Mouse (Mus musculus) myocyte (in vitro differentiated cells): ENCODE results near the gene Gm10190. TPM values are rescaled to one million over a fixed set of nuclear protein-coding genes. Genes with fewer than 3 reads are reported as not detected.

Experiments used
- H3K27me3 ChIP-seq: one replicate; pipeline ENCODE4 v1.6.1; 2011; ENCODE audit not compliant: control insufficient read depth, insufficient read depth, insufficient read length
- H3K36me3 ChIP-seq: one replicate; pipeline ENCODE4 v1.6.1; 2011; ENCODE audit not compliant: control insufficient read depth, insufficient read depth
- H3K4me2 ChIP-seq: one replicate; pipeline ENCODE4 v1.6.1; 2011; ENCODE audit warnings: low read depth, control low read depth
- H3K4me3 ChIP-seq: one replicate; pipeline ENCODE4 v1.5.1; 2011; ENCODE audit warnings: mild to moderate bottlenecking, control low read depth, moderate library complexity
- H3K79me2 ChIP-seq: one replicate; pipeline ENCODE4 v1.6.1; 2011; ENCODE audit not compliant: control insufficient read depth, insufficient read depth
- H3ac ChIP-seq: one replicate; pipeline ENCODE4 v1.6.1; 2011; ENCODE audit not compliant: control insufficient read depth, insufficient read length
- CEBPB ChIP-seq: IDR thresholded peaks from 2 replicates; pipeline ENCODE4 v1.6.1; 2011; ENCODE audit warnings: mild to moderate bottlenecking, moderate library complexity; ENCODE audit not compliant: poor library complexity, insufficient read depth, severe bottlenecking
- E2F4 ChIP-seq: IDR thresholded peaks from one replicate; pipeline ENCODE4 v1.6.1; 2011; ENCODE audit warnings: mild to moderate bottlenecking, control low read depth, moderate library complexity; ENCODE audit not compliant: insufficient read depth
- MAX ChIP-seq: IDR thresholded peaks from one replicate; pipeline ENCODE4 v1.6.1; 2011; ENCODE audit warnings: low read depth, mild to moderate bottlenecking, control low read depth
- MYOD1 ChIP-seq, 3 experiments: IDR thresholded peaks; one replicate each; pipeline ENCODE4 v1.6.1; 2011; ENCODE audit warnings: control low read depth in 2 of 3, low read depth in 2 of 3, mild to moderate bottlenecking in 2 of 3, moderate library complexity in 1 of 3; ENCODE audit not compliant: insufficient read length in 2 of 3, control insufficient read depth in 1 of 3
- MYOG ChIP-seq, 3 experiments: IDR thresholded peaks; one replicate each; pipeline ENCODE4 v1.6.1; 2011; ENCODE audit warnings: control low read depth in 2 of 3, low read depth in 2 of 3, mild to moderate bottlenecking in 2 of 3; ENCODE audit not compliant: insufficient read length in 2 of 3, control insufficient read depth in 1 of 3, insufficient read depth in 1 of 3
- POLR2A ChIP-seq: IDR thresholded peaks from one replicate; pipeline ENCODE4 v1.6.1; 2011; ENCODE audit warnings: low read depth, mild to moderate bottlenecking, control low read depth, moderate library complexity; ENCODE audit not compliant: insufficient read length
- POLR2AphosphoS2 ChIP-seq: IDR thresholded peaks from one replicate; pipeline ENCODE4 v1.6.1; 2011; ENCODE audit warnings: low read depth, control low read depth; ENCODE audit not compliant: insufficient read length
- REST ChIP-seq: IDR thresholded peaks from one replicate; pipeline ENCODE4 v1.6.1; 2011; ENCODE audit warnings: mild to moderate bottlenecking, control low read depth, moderate library complexity; ENCODE audit not compliant: insufficient read depth, insufficient read length
- SRF ChIP-seq: IDR thresholded peaks from one replicate; pipeline ENCODE4 v1.6.1; 2011; ENCODE audit warnings: low read depth; ENCODE audit not compliant: control insufficient read depth, insufficient read length
- TCF12 ChIP-seq: IDR thresholded peaks from one replicate; pipeline ENCODE4 v1.6.1; 2011; ENCODE audit warnings: mild to moderate bottlenecking, control low read depth; ENCODE audit not compliant: poor library complexity, insufficient read depth, severe bottlenecking
- TCF3 ChIP-seq: IDR thresholded peaks from one replicate; pipeline ENCODE4 v1.6.1; 2011; ENCODE audit warnings: low read depth, control low read depth; ENCODE audit not compliant: insufficient read length
- USF1 ChIP-seq: IDR thresholded peaks from one replicate; pipeline ENCODE4 v1.6.1; 2011; ENCODE audit warnings: low read depth, mild to moderate bottlenecking, control low read depth, moderate library complexity
- polyA plus RNA-seq: library from polyadenylated mRNA; unstranded; fragments of >200 nt; fragmentation: generic; extraction: Trizol; gene quantifications from one replicate; pipeline ENCODE4 v1.2.1, GENCODE M21; 2012; ENCODE audit warnings: missing spikeins

Gm10190 gene
- polyA plus RNA-seq, 1 experiment = not detected

DNA sequence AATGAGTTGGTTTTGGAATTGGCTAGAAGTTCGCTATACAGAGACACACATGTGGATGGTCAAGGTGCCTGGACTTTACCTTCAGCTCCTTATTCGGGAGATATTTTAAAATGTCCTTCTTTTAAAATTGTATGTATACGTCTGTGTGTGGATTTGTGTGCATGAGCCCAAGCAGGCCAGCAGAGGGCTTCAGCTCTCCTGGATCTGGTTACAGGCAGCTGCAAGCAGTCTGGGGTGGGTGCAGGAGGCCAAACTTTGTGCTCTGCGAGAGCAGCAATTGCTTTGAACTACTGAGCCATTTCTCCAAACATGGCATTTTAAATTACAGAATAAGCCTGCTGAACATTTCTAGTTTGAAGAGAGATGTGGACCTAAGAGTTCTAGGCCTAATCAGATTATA, 28.1 kb downstream of the Gm10190 start:
- no peaks in the 10 kb centered on the region for H3K27me3 ChIP-seq
- TF ChIP-seq CEBPB (no peak), MYOG (IDR thresholded peaks at IDR 0.05; ENCODE audit: control insufficient read depth in 1 of 3, insufficient read depth in 1 of 3, insufficient read length in 2 of 3, low read depth in 2 of 3) (peak in 1 of 3 experiments; percentile 45)
- H3K36me3 ChIP-seq = no peaks in the 10 kb centered on the region
- H3K4me2 ChIP-seq = no peak overlapping the region
- no peaks in the 10 kb centered on the region for H3K79me2 ChIP-seq
- H3ac ChIP-seq = no peak overlapping the region
- no peak overlapping the region for H3K4me3 ChIP-seq

DNA sequence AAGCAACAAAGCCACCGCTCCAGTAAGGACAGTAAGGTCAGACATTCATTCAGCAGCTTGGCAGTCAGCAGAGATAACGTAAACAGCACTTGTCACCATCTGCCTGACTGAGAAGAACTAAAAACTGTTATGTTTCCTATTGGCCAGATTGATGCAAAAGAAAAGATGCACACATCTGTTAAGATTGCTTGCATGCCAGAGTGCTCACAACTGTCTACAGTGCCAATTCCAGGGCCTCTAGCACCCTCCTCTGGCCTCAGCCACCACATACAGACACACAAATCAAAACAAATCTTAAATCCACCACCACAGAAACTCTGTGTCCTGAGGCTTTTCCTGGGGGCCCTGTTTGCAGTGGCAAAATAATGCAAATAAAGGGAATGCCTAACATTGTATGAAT, 41.0 kb downstream of the Gm10190 start:
- Histone ChIP-seq H3K4me3 (no peak overlapping the region), H3K27me3 (peaks cover 26% of the 10 kb centered on the region), H3K4me2 (no peak overlapping the region), H3ac (no peak overlapping the region), H3K79me2 (no peaks in the 10 kb centered on the region), H3K36me3 (no peaks in the 10 kb centered on the region)
- TF ChIP-seq MAX (no peak), MYOG (IDR thresholded peaks at IDR 0.05; ENCODE audit: control insufficient read depth in 1 of 3, insufficient read depth in 1 of 3, insufficient read length in 2 of 3, low read depth in 2 of 3) (no peak), POLR2A (no peak), TCF3 (no peak)

DNA sequence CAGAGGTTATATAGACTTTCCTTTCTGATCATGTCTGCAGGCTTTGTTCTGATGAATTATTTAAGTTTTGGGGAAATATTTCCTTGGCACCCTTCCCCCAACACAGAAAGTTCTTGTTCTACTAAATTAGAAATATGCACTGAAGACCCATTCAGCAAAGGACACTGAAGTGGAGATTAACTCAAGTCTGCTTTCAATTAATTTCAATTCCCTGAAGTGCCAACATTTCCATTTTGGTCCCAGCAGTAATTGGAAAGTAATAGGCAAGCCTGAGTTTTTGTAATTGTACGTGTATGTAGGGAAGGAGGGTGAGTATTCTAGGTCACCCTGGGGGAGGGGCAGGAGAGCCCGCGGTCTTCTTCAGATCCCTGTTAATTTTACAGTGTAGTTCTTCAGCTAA, 46.9 kb downstream of the Gm10190 start:
- H3K4me2 ChIP-seq = no peak overlapping the region
- no peaks in the 10 kb centered on the region for H3K27me3 ChIP-seq
- TF ChIP-seq MAX (no peak), POLR2A (no peak), TCF3 (no peak), CEBPB (no peak), USF1 (no peak), SRF (no peak), E2F4 (no peak), MYOD1 (IDR thresholded peaks at IDR 0.05; ENCODE audit: control insufficient read depth in 1 of 3, insufficient read length in 2 of 3, low read depth in 2 of 3) (no peak), TCF12 (no peak), REST (no peak), POLR2AphosphoS2 (no peak), MYOG (IDR thresholded peaks at IDR 0.05; ENCODE audit: control insufficient read depth in 1 of 3, insufficient read depth in 1 of 3, insufficient read length in 2 of 3, low read depth in 2 of 3) (no peak)
- no peak overlapping the region for H3K4me3 ChIP-seq
- H3K36me3 ChIP-seq = no peaks in the 10 kb centered on the region
- no peaks in the 10 kb centered on the region for H3K79me2 ChIP-seq
- H3ac ChIP-seq = no peak overlapping the region

DNA sequence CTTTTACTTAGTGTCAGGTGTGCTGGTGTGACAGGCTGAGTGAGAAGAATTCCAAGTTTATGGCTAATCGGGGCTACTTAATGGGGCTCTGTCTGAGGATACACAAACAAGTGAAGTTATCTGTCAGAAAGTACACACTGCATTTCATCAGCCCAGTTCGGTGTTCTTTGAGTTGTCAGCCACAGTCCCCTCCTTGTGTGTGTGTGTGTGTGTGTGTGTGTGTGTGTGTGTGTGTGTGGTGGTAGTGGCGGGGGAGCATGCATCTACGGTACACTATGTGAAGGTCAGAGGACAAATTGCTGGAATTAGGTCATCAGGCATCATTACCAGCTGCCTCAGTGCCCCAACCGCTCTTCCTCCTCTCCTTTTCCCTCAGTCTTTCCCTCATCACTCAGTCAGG, 47.9 kb downstream of the Gm10190 start:
- Histone ChIP-seq H3K79me2 (no peaks in the 10 kb centered on the region), H3K27me3 (no peaks in the 10 kb centered on the region), H3K4me2 (no peak overlapping the region), H3ac (no peak overlapping the region), H3K36me3 (no peaks in the 10 kb centered on the region), H3K4me3 (no peak overlapping the region)
- TF ChIP-seq SRF (no peak), E2F4 (no peak), MYOD1 (IDR thresholded peaks at IDR 0.05; ENCODE audit: control insufficient read depth in 1 of 3, insufficient read length in 2 of 3, low read depth in 2 of 3) (no peak), POLR2A (no peak), REST (no peak), MAX (no peak), TCF3 (no peak), CEBPB (no peak), TCF12 (no peak), USF1 (no peak), MYOG (IDR thresholded peaks at IDR 0.05; ENCODE audit: control insufficient read depth in 1 of 3, insufficient read depth in 1 of 3, insufficient read length in 2 of 3, low read depth in 2 of 3) (no peak), POLR2AphosphoS2 (no peak)

DNA sequence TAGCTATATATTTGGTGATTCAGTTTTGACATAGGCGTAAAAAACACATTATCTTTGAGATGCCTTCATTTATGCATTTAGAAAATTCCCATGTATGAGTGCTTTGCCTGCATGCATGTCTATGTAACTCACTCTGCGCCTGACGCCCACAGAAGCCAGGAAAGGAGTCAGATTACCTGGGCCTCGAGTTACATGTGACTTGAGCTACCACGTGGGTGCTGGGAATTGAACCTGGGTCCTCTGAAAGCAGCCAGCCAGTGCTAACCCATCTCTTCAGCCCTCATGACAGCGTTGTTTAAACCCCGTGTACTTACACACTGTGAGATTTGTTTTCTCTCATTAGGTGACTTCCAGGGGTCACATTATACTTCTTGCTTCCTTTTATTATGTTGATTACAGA, 48.8 kb downstream of the Gm10190 start:
- Histone ChIP-seq H3K79me2 (no peaks in the 10 kb centered on the region), H3K4me2 (no peak overlapping the region), H3K27me3 (no peaks in the 10 kb centered on the region), H3ac (no peak overlapping the region), H3K36me3 (no peaks in the 10 kb centered on the region), H3K4me3 (no peak overlapping the region)
- TF ChIP-seq MAX (no peak), MYOD1 (IDR thresholded peaks at IDR 0.05; ENCODE audit: control insufficient read depth in 1 of 3, insufficient read length in 2 of 3, low read depth in 2 of 3) (no peak), USF1 (no peak), POLR2AphosphoS2 (no peak), TCF3 (no peak), E2F4 (no peak)

DNA sequence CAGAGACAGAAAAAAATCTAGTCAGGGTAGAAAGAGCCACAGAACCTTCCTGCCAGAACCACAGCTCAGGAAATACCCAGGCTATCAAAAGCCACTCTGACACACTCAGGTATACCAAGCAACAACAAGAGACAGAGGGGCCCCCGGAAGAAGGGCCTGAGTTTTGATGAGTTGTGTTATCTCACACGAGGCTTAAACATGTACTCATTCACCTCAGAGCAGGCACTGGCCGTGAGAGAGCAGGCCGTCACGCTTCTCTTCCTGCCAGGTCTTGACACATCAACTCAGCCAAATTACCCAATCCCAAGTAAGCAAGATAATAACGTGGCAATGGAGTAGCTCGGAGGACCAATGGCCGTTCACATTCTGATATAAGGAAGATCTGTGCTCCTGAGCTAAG, 49.7 kb downstream of the Gm10190 start:
- Histone ChIP-seq H3K36me3 (no peaks in the 10 kb centered on the region), H3K4me3 (no peak overlapping the region), H3K4me2 (no peak overlapping the region), H3ac (no peak overlapping the region), H3K27me3 (no peaks in the 10 kb centered on the region), H3K79me2 (no peaks in the 10 kb centered on the region)
- no peak for TF ChIP-seq E2F4
- no peak for TF ChIP-seq POLR2AphosphoS2
- TF ChIP-seq MYOD1 (IDR thresholded peaks at IDR 0.05; ENCODE audit: control insufficient read depth in 1 of 3, insufficient read length in 2 of 3, low read depth in 2 of 3) = no peak
- TF ChIP-seq TCF12 = no peak
- no peak for TF ChIP-seq MYOG (IDR thresholded peaks at IDR 0.05; ENCODE audit: control insufficient read depth in 1 of 3, insufficient read depth in 1 of 3, insufficient read length in 2 of 3, low read depth in 2 of 3)
- no peak for TF ChIP-seq MAX
- TF ChIP-seq TCF3 = no peak
- TF ChIP-seq REST = no peak
- TF ChIP-seq POLR2A = no peak
- TF ChIP-seq SRF = no peak
- TF ChIP-seq USF1 = no peak
- no peak for TF ChIP-seq CEBPB
